Mouse (Mus musculus) heart, postnatal 0 days (tissue): ENCODE measurements around the gene Ugt1a6b.

ENCODE experiments used
- CTCF ChIP-seq: IDR thresholded peaks from 2 replicates; pipeline ENCODE4 v1.5.1; 2016; ENCODE audit warnings: antibody characterized with exemption, control low read depth, low read depth
- EP300 ChIP-seq: IDR thresholded peaks from 2 replicates; pipeline ENCODE4 v1.6.1; 2016; ENCODE audit warnings: antibody characterized with exemption, low read depth

DNA sequence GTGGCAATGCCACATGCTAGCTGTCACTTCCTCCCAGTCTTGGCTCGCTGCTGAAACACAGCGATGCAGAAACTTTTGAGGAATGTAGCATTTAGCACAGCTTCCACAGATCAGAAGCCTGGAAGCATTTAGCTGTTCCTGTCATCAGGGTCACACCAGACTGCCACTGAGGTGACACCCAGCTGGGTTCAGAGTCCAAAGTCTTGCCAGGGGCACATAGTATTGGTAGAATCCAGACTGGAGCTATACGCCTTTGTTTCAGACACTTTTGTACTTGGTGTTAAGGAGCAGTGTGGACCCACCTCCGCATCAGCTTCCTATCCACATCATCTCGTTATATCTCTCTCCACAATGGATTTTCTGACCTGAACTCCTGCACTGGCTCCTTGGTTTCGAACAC is 150.5 kb downstream of the Ugt1a6b start:
- TF ChIP-seq CTCF (no peak), EP300 (no peak)
